Mouse (Mus musculus): ENCODE data around the gene Drc3.

- TF ChIP-seq CEBPB (IDR thresholded peaks at IDR 0.05; ENCODE audit: low read depth) = no peak
- no peak for TF ChIP-seq CTCF (IDR thresholded peaks at IDR 0.05; ENCODE audit: control insufficient read depth, insufficient read depth, insufficient read length)
- no peak for TF ChIP-seq USF1 (IDR thresholded peaks at IDR 0.05; ENCODE audit: low read depth)
- no peak for TF ChIP-seq MYOG (IDR thresholded peaks at IDR 0.05; ENCODE audit: control insufficient read depth, extremely low read depth, insufficient read length)
- no peak for TF ChIP-seq MAX (IDR thresholded peaks at IDR 0.05)
- no peak for TF ChIP-seq FOSL1 (IDR thresholded peaks at IDR 0.05; ENCODE audit: insufficient read depth, low read length, poor library complexity, severe bottlenecking)
Observed at GRCm38 (mm10) chr11:60366239-60367019, 13.3 kb downstream of the Drc3 start.

All from C2C12 (cell line).